Comparison of ENCODE assay signal across 9 mouse cellular contexts in genomic region chr8:69715366-69715765, GRCm38 (mm10). TPM values are rescaled to one million over a fixed set of nuclear protein-coding genes. Genes with fewer than 3 reads are reported as not detected.
DNase-seq lines count a peak whose midpoint lies in the region; ATAC-seq lines count a peak whose summit lies in the region.
"Had no signal": no experiment of that assay in that cellular context is flagged by ENCODE, and none has a peak within 500 bp of the region (broad histone marks: within the 10 kb centered on the region; RNA-seq: fewer than 3 reads in every experiment).

No protein-coding gene starts in this region.

- H3K4me1 ChIP-seq in lung, embryonic 15.5 days, result peaks cover 10% of the 10 kb centered on the region
- H3K4me1 ChIP-seq in limb, embryonic 13.5 days, result peaks cover 22% of the 10 kb centered on the region

- H3K4me2 ChIP-seq in lung, embryonic 15.5 days, result peak overlapping the region; percentile 50
- peak overlapping the region; percentile 59 for H3K4me2 ChIP-seq in limb, embryonic 13.5 days (replicated peaks)

- peaks cover 25% of the 10 kb centered on the region for H3K36me3 ChIP-seq in lung, embryonic 15.5 days
- H3K36me3 ChIP-seq in limb, embryonic 13.5 days, result peaks cover 18% of the 10 kb centered on the region
- peaks cover 7% of the 10 kb centered on the region; the same call in 1 of the 2 replicates for H3K36me3 ChIP-seq in splenic B cell, adult 2 months (ENCODE audit: control insufficient read depth, insufficient read depth, low read length, poor library complexity, severe bottlenecking)

- H3K9me3 ChIP-seq in lung, embryonic 15.5 days, result no peaks in the 10 kb centered on the region
- no peaks in the 10 kb centered on the region for H3K9me3 ChIP-seq in limb, embryonic 13.5 days

- H3K9ac ChIP-seq in lung, embryonic 15.5 days, result peak overlapping the region; percentile 22; the same call in 1 of the 2 replicates
- H3K9ac ChIP-seq in limb, embryonic 13.5 days, result peak overlapping the region; percentile 14; the same call in 1 of the 2 replicates

- ATAC-seq in CD4-positive, CD25-positive, alpha-beta regulatory T cell, adult 4 months, result no peak
- ATAC-seq in lung, embryonic 15.5 days (ENCODE audit: borderline replicate concordance, extremely low read depth, low FRiP score, low TSS enrichment), result no peak
- ATAC-seq in limb, embryonic 13.5 days (ENCODE audit: low FRiP score, low read depth), result no peak

- DNase-seq in CD4-positive, CD25-positive, alpha-beta regulatory T cell, adult 2 months (ENCODE audit: low read depth, low spot score), result peak; percentile 21
- DNase-seq in lung, postnatal 36 days, result no peak
- DNase-seq in splenic B cell, adult 2 months (ENCODE audit: low read depth, low spot score), result peak; percentile 14
- no peak for DNase-seq in adrenal gland, adult 18-20 months (ENCODE audit: low spot score in 2 of 2)
- DNase-seq in spleen, adult 12 weeks (ENCODE audit: low spot score), result no peak
- DNase-seq: lung, postnatal 4 days had no signal

- no peak overlapping the region for H3K27ac ChIP-seq in lung, embryonic 15.5 days
- H3K27ac ChIP-seq in limb, embryonic 13.5 days, result no peak overlapping the region

- WGBS in lung, embryonic 15.5 days, result 72% methylated on average over 6 of the region's 6 CpGs
- 80% methylated on average over 6 of the region's 6 CpGs for WGBS in limb, embryonic 13.5 days

- H3K4me3 ChIP-seq in lung, embryonic 15.5 days, result peak overlapping the region; percentile 99
- peak overlapping the region; percentile 88 for H3K4me3 ChIP-seq in limb, embryonic 13.5 days

- H3K27me3 ChIP-seq in lung, embryonic 15.5 days, result no peaks in the 10 kb centered on the region
- no peaks in the 10 kb centered on the region for H3K27me3 ChIP-seq in limb, embryonic 13.5 days
- no peaks in the 10 kb centered on the region for H3K27me3 ChIP-seq in splenic B cell, adult 2 months (ENCODE audit: control insufficient read depth, insufficient read depth, low read length, poor library complexity, severe bottlenecking)

RNA-seq across cellular contexts. Expression of gene Zfp869, which starts 4.8 kb away (rescaled TPM):
- polyA plus RNA-seq in CD4-positive, CD25-positive, alpha-beta regulatory T cell, adult 4 months (2017; shearing (Covaris generic)), result 10 to 100 TPM; 49.1 to 73.3 TPM
- 29.6 and 31.4 TPM in 2 replicates for polyA plus RNA-seq in lung, embryonic 15.5 days (2015; fragmentation: Nextera tagmentation; extraction: Ambion mirVana)
- 33.5 and 34.2 TPM in 2 replicates for polyA plus RNA-seq in limb, embryonic 13.5 days (2015; fragmentation: Nextera tagmentation; extraction: Ambion mirVana)
- 10 to 100 TPM; 20.9 to 26.4 TPM for total RNA-seq in adrenal gland, adult 18-20 months (2021)

RNA-seq across cellular contexts. Expression of gene Zfp963, which starts 34.4 kb away (rescaled TPM):
- 1 to 10 TPM; 6.8 to 8.1 TPM for polyA plus RNA-seq in CD4-positive, CD25-positive, alpha-beta regulatory T cell, adult 4 months (2017; shearing (Covaris generic))
- 6.6 and 7.0 TPM in 2 replicates for polyA plus RNA-seq in lung, embryonic 15.5 days (2015; fragmentation: Nextera tagmentation; extraction: Ambion mirVana)
- 7.7 and 8.1 TPM in 2 replicates for polyA plus RNA-seq in limb, embryonic 13.5 days (2015; fragmentation: Nextera tagmentation; extraction: Ambion mirVana)
- 1 to 10 TPM; 3.5 to 4.6 TPM for total RNA-seq in adrenal gland, adult 18-20 months (2021)

RNA-seq across cellular contexts. Expression of gene Gm20422, which starts 59.3 kb away (rescaled TPM):
- 1 to 10 TPM; 2.1 to 3.2 TPM for polyA plus RNA-seq in CD4-positive, CD25-positive, alpha-beta regulatory T cell, adult 4 months (2017; shearing (Covaris generic))
- 0.50 and 0.59 TPM in 2 replicates for polyA plus RNA-seq in lung, embryonic 15.5 days (2015; fragmentation: Nextera tagmentation; extraction: Ambion mirVana)
- polyA plus RNA-seq in limb, embryonic 13.5 days (2015; fragmentation: Nextera tagmentation; extraction: Ambion mirVana), result 0.19 TPM in 1 of 2 replicates, not detected in the other
- under 1 TPM in 1 of 2 experiments, not detected in 1; 0.64 TPM for total RNA-seq in adrenal gland, adult 18-20 months (2021)

Comparison
In these comparisons a context has a peak if more than half of its experiments do, and no peak if none do; other contexts are left out.
1. DNase-seq: peak in CD4-positive, CD25-positive, alpha-beta regulatory T cell, adult 2 months (single experiment) and splenic B cell, adult 2 months (single experiment); none in lung, postnatal 36 days (single experiment), adrenal gland, adult 18-20 months (0 of 2) and spleen, adult 12 weeks (single experiment).